Mouse (Mus musculus): ENCODE results near the gene Trpm3. TPM values are rescaled to one million over a fixed set of nuclear protein-coding genes. Genes with fewer than 3 reads are reported as not detected.

Trpm3 gene
- total RNA-seq, 2 experiments from 2014 or later = not detected

- ATAC-seq (replicated peaks; ENCODE audit: low FRiP score, low TSS enrichment, poor library complexity, severe bottlenecking) = no peak
Observed at GRCm38 (mm10) chr19:22611621-22612020, 472.8 kb downstream of the Trpm3 start.

GRCm38 (mm10) chr19:22615367-22615766 is 476.5 kb downstream of the Trpm3 start:
- no peak for ATAC-seq (replicated peaks; ENCODE audit: low FRiP score, low TSS enrichment, poor library complexity, severe bottlenecking)

- no peak for ATAC-seq (replicated peaks; ENCODE audit: low FRiP score, low TSS enrichment, poor library complexity, severe bottlenecking)
Observed at GRCm38 (mm10) chr19:22624801-22625513, 486.1 kb downstream of the Trpm3 start.

- ATAC-seq (replicated peaks; ENCODE audit: low FRiP score, low TSS enrichment, poor library complexity, severe bottlenecking) = no peak
Observed at GRCm38 (mm10) chr19:22628878-22629277, 490.0 kb downstream of the Trpm3 start.

GRCm38 (mm10) chr19:22631316-22631715 is 492.5 kb downstream of the Trpm3 start:
- no peak for ATAC-seq (replicated peaks; ENCODE audit: low FRiP score, low TSS enrichment, poor library complexity, severe bottlenecking)

- no peak for ATAC-seq (replicated peaks; ENCODE audit: low FRiP score, low TSS enrichment, poor library complexity, severe bottlenecking)
Observed at GRCm38 (mm10) chr19:22635635-22636034, 496.8 kb downstream of the Trpm3 start.

GRCm38 (mm10) chr19:22637786-22638185 is 498.9 kb downstream of the Trpm3 start:
- no peak for ATAC-seq (replicated peaks; ENCODE audit: low FRiP score, low TSS enrichment, poor library complexity, severe bottlenecking)

- ATAC-seq (replicated peaks; ENCODE audit: low FRiP score, low TSS enrichment, poor library complexity, severe bottlenecking) = no peak
Observed at GRCm38 (mm10) chr19:22638394-22638954, 499.6 kb downstream of the Trpm3 start.

- no peak for ATAC-seq (replicated peaks; ENCODE audit: low FRiP score, low TSS enrichment, poor library complexity, severe bottlenecking)
Observed at GRCm38 (mm10) chr19:22642124-22642523, 503.3 kb downstream of the Trpm3 start.

GRCm38 (mm10) chr19:22656466-22657215 is 517.8 kb downstream of the Trpm3 start:
- no peak for ATAC-seq (replicated peaks; ENCODE audit: low FRiP score, low TSS enrichment, poor library complexity, severe bottlenecking)

- ATAC-seq (replicated peaks; ENCODE audit: low FRiP score, low TSS enrichment, poor library complexity, severe bottlenecking) = no peak
Observed at GRCm38 (mm10) chr19:22657251-22657650, 518.4 kb downstream of the Trpm3 start.

- ATAC-seq (replicated peaks; ENCODE audit: low FRiP score, low TSS enrichment, poor library complexity, severe bottlenecking) = no peak
Observed at GRCm38 (mm10) chr19:22665401-22665800, 526.6 kb downstream of the Trpm3 start.

- ATAC-seq (replicated peaks; ENCODE audit: low FRiP score, low TSS enrichment, poor library complexity, severe bottlenecking) = no peak
Observed at GRCm38 (mm10) chr19:22670222-22670621, 531.4 kb downstream of the Trpm3 start.

GRCm38 (mm10) chr19:22672892-22673291 is 534.0 kb downstream of the Trpm3 start:
- ATAC-seq (replicated peaks; ENCODE audit: low FRiP score, low TSS enrichment, poor library complexity, severe bottlenecking) = no peak

GRCm38 (mm10) chr19:22676206-22676605 is 537.4 kb downstream of the Trpm3 start:
- no peak for ATAC-seq (replicated peaks; ENCODE audit: low FRiP score, low TSS enrichment, poor library complexity, severe bottlenecking)

- no peak for ATAC-seq (replicated peaks; ENCODE audit: low FRiP score, low TSS enrichment, poor library complexity, severe bottlenecking)
Observed at GRCm38 (mm10) chr19:22682238-22682637, 543.4 kb downstream of the Trpm3 start.

GRCm38 (mm10) chr19:22691995-22692394 is 553.1 kb downstream of the Trpm3 start:
- no peak for ATAC-seq (replicated peaks; ENCODE audit: low FRiP score, low TSS enrichment, poor library complexity, severe bottlenecking)

GRCm38 (mm10) chr19:22692553-22692952 is 553.7 kb downstream of the Trpm3 start:
- ATAC-seq (replicated peaks; ENCODE audit: low FRiP score, low TSS enrichment, poor library complexity, severe bottlenecking) = no peak

- no peak for ATAC-seq (replicated peaks; ENCODE audit: low FRiP score, low TSS enrichment, poor library complexity, severe bottlenecking)
Observed at GRCm38 (mm10) chr19:22692956-22693355, 554.1 kb downstream of the Trpm3 start.

GRCm38 (mm10) chr19:22695423-22695822 is 556.6 kb downstream of the Trpm3 start:
- no peak for ATAC-seq (replicated peaks; ENCODE audit: low FRiP score, low TSS enrichment, poor library complexity, severe bottlenecking)

- no peak for ATAC-seq (replicated peaks; ENCODE audit: low FRiP score, low TSS enrichment, poor library complexity, severe bottlenecking)
Observed at GRCm38 (mm10) chr19:22698737-22699136, 559.9 kb downstream of the Trpm3 start.

Measured in megakaryocyte-erythroid progenitor cell, adult 5-6 weeks (primary cell).